In genomic region chr12:112130957-112131356, GRCm38 (mm10) we compare ENCODE assay signal across 8 mouse cellular contexts. TPM values are rescaled to one million over a fixed set of nuclear protein-coding genes. Genes with fewer than 3 reads are reported as not detected.
A peak's percentile ranks its signal among the peaks of the same experiment; 100 is the strongest.
DNase-seq lines count a peak whose midpoint lies in the region; ATAC-seq and TF ChIP-seq lines count a peak whose summit lies in the region.

No protein-coding gene starts in this region.

- H3K27ac ChIP-seq in hindbrain, embryonic 14.5 days, result no peak overlapping the region
- no peak overlapping the region; the same call in 1 of the 2 replicates for H3K27ac ChIP-seq in limb, embryonic 14.5 days (replicated peaks; ENCODE audit: low read depth, low read length)
- H3K27ac ChIP-seq in stomach, embryonic 15.5 days, result peak overlapping the region; percentile 92; the same call in 1 of the 2 replicates

- TF ChIP-seq POLR2A in limb, embryonic 14.5 days (IDR thresholded peaks at IDR 0.05; ENCODE audit: borderline replicate concordance, extremely low read depth, insufficient read depth, insufficient read length), result no peak

- peak overlapping the region; percentile 97 for H3K4me2 ChIP-seq in hindbrain, embryonic 14.5 days (replicated peaks)
- peak overlapping the region; percentile 83 for H3K4me2 ChIP-seq in limb, embryonic 14.5 days (replicated peaks; ENCODE audit: low read depth, low read length, severe bottlenecking)
- H3K4me2 ChIP-seq in stomach, embryonic 15.5 days, result peak overlapping the region; percentile 88

- H3K4me3 ChIP-seq in megakaryocyte, embryonic 14.5 days (replicated peaks), result peak overlapping the region; percentile 92
- H3K4me3 ChIP-seq in hindbrain, embryonic 14.5 days (replicated peaks; ENCODE audit: low read length), result peak overlapping the region; percentile 54
- peak overlapping the region; percentile 79 for H3K4me3 ChIP-seq in limb, embryonic 14.5 days (replicated peaks; ENCODE audit: low read length)
- H3K4me3 ChIP-seq in stomach, embryonic 15.5 days (replicated peaks), result peak overlapping the region; percentile 77

- peaks cover 13% of the 10 kb centered on the region for H3K4me1 ChIP-seq in megakaryocyte, embryonic 14.5 days
- peaks cover 4% of the 10 kb centered on the region; the same call in 1 of the 2 replicates for H3K4me1 ChIP-seq in hindbrain, embryonic 14.5 days (replicated peaks; ENCODE audit: control insufficient read depth, insufficient read depth, low read length)
- H3K4me1 ChIP-seq in limb, embryonic 14.5 days (ENCODE audit: control insufficient read depth, insufficient read depth, low read length), result no peaks in the 10 kb centered on the region; the same call in 1 of the 2 replicates
- H3K4me1 ChIP-seq in stomach, embryonic 15.5 days, result peaks cover 29% of the 10 kb centered on the region

- peaks cover 96% of the 10 kb centered on the region for H3K27me3 ChIP-seq in megakaryocyte, embryonic 14.5 days (replicated peaks)
- peaks cover 32% of the 10 kb centered on the region for H3K27me3 ChIP-seq in hindbrain, embryonic 14.5 days (ENCODE audit: control insufficient read depth, insufficient read depth, low read length)
- H3K27me3 ChIP-seq in limb, embryonic 14.5 days (ENCODE audit: control insufficient read depth, insufficient read depth, low read length), result peaks cover 22% of the 10 kb centered on the region
- H3K27me3 ChIP-seq in stomach, embryonic 15.5 days (replicated peaks), result peaks cover 11% of the 10 kb centered on the region; the same call in 1 of the 2 replicates

- 11% methylated on average over 32 of the region's 32 CpGs for WGBS in hindbrain, embryonic 14.5 days
- WGBS in limb, embryonic 14.5 days, result 18% methylated on average over 19 of the region's 32 CpGs
- WGBS in stomach, embryonic 15.5 days, result 11% methylated on average over 32 of the region's 32 CpGs

- no peaks in the 10 kb centered on the region for H3K36me3 ChIP-seq in megakaryocyte, embryonic 14.5 days (replicated peaks; ENCODE audit: low read length)
- no peaks in the 10 kb centered on the region for H3K36me3 ChIP-seq in hindbrain, embryonic 14.5 days (replicated peaks; ENCODE audit: control insufficient read depth, insufficient read depth)
- H3K36me3 ChIP-seq in limb, embryonic 14.5 days (ENCODE audit: control insufficient read depth, insufficient read depth, low read length), result no peaks in the 10 kb centered on the region
- no peaks in the 10 kb centered on the region for H3K36me3 ChIP-seq in stomach, embryonic 15.5 days

- ATAC-seq in megakaryocyte, adult 5-6 weeks (ENCODE audit: poor library complexity, severe bottlenecking), result no peak
- ATAC-seq in hindbrain, embryonic 14.5 days (ENCODE audit: low FRiP score), result 0 out of 2 replicates have a peak, but pooled peaks have one; percentile 12
- peak; percentile 15; the same call in 1 of the 2 replicates for ATAC-seq in limb, embryonic 14.5 days (ENCODE audit: low FRiP score, low read depth)
- ATAC-seq in stomach, embryonic 15.5 days (ENCODE audit: insufficient read depth, low FRiP score, low read depth), result no peak

- no peaks in the 10 kb centered on the region for H3K9me3 ChIP-seq in megakaryocyte, embryonic 14.5 days
- no peaks in the 10 kb centered on the region for H3K9me3 ChIP-seq in hindbrain, embryonic 14.5 days (ENCODE audit: control insufficient read depth, low read length)
- H3K9me3 ChIP-seq in limb, embryonic 14.5 days (ENCODE audit: control insufficient read depth, low read length), result no peaks in the 10 kb centered on the region
- no peaks in the 10 kb centered on the region for H3K9me3 ChIP-seq in stomach, embryonic 15.5 days

- H3K9ac ChIP-seq in hindbrain, embryonic 14.5 days, result 0 out of 2 replicates have a peak overlapping the region, but pooled peaks have one; percentile 73
- peak overlapping the region; percentile 77 for H3K9ac ChIP-seq in limb, embryonic 14.5 days (ENCODE audit: low read depth, low read length, severe bottlenecking)
- peak overlapping the region; percentile 61; the same call in 1 of the 2 replicates for H3K9ac ChIP-seq in stomach, embryonic 15.5 days

- DNase-seq in hindbrain, embryonic 14.5 days (ENCODE audit: low spot score), result no peak
- no peak for DNase-seq in limb, embryonic 14.5 days (ENCODE audit: low spot score)
- DNase-seq in gastrocnemius, postnatal 4 days (ENCODE audit: low spot score in 2 of 2), result no peak
- DNase-seq in left cerebral cortex, adult 11 months (ENCODE audit: low spot score), result no peak
- no peak for DNase-seq in layer of hippocampus, adult 18-20 months (ENCODE audit: low spot score in 2 of 2)

RNA-seq across cellular contexts. Expression of gene Kif26a, which starts 15.1 kb away (rescaled TPM):
- polyA plus RNA-seq in megakaryocyte, embryonic 14.5 days (2012; ENCODE audit: insufficient read depth, low replicate concordance), result not detected in 2 replicates
- not detected in 2 replicates for total RNA-seq in megakaryocyte, adult 5-6 weeks (2015)
- not detected in 2 replicates for total RNA-seq in megakaryocyte, adult 5-6 weeks (2017)
- polyA plus RNA-seq in hindbrain, embryonic 14.5 days (2014; fragmentation: Nextera tagmentation; extraction: Ambion mirVana), result 3.1 and 3.4 TPM in 2 replicates
- 21.6 and 29.1 TPM in 2 replicates for polyA plus RNA-seq in limb, embryonic 14.5 days (2012; rRNA removed)
- 6.2 and 7.0 TPM in 2 replicates for polyA plus RNA-seq in limb, embryonic 14.5 days (2014; fragmentation: Nextera tagmentation; extraction: Ambion mirVana)
- 2.9 and 3.2 TPM in 2 replicates for polyA plus RNA-seq in stomach, embryonic 15.5 days (2015; fragmentation: Nextera tagmentation; extraction: Ambion mirVana)
- total RNA-seq in gastrocnemius, postnatal 4 days (2021), result 10 to 100 TPM; 14.5 to 15.8 TPM
- total RNA-seq in layer of hippocampus, adult 18-20 months (2021), result 1 to 10 TPM; 3.9 to 4.5 TPM

RNA-seq across cellular contexts. Expression of gene Aspg, which starts 24.5 kb away (rescaled TPM):
- not detected in 2 replicates for polyA plus RNA-seq in megakaryocyte, embryonic 14.5 days (2012; ENCODE audit: insufficient read depth, low replicate concordance)
- total RNA-seq in megakaryocyte, adult 5-6 weeks (2015), result not detected in 2 replicates
- total RNA-seq in megakaryocyte, adult 5-6 weeks (2017), result not detected in 2 replicates
- polyA plus RNA-seq in hindbrain, embryonic 14.5 days (2014; fragmentation: Nextera tagmentation; extraction: Ambion mirVana), result 0.29 and 0.46 TPM in 2 replicates
- 4.7 and 6.1 TPM in 2 replicates for polyA plus RNA-seq in limb, embryonic 14.5 days (2012; rRNA removed)
- polyA plus RNA-seq in limb, embryonic 14.5 days (2014; fragmentation: Nextera tagmentation; extraction: Ambion mirVana), result 2.1 and 2.5 TPM in 2 replicates
- polyA plus RNA-seq in stomach, embryonic 15.5 days (2015; fragmentation: Nextera tagmentation; extraction: Ambion mirVana), result 6.1 and 9.2 TPM in 2 replicates
- under 1 TPM; 0.32 to 0.62 TPM for total RNA-seq in gastrocnemius, postnatal 4 days (2021)
- 1 to 10 TPM; 3.8 TPM for total RNA-seq in layer of hippocampus, adult 18-20 months (2021)

Comparison
In these comparisons a context has a peak if more than half of its experiments do, and no peak if none do; other contexts are left out.
1. ATAC-seq: peak in hindbrain, embryonic 14.5 days (single experiment) and limb, embryonic 14.5 days (single experiment); none in megakaryocyte, adult 5-6 weeks (single experiment) and stomach, embryonic 15.5 days (single experiment).
2. Peak in every context shown above with its lines, with median percentiles within 50 percentile points of each other: H3K4me3 ChIP-seq, H3K4me2 ChIP-seq and H3K9ac ChIP-seq.